Mouse (Mus musculus): ENCODE measurements around the gene Plekhb2. TPM values are rescaled to one million over a fixed set of nuclear protein-coding genes. Genes with fewer than 3 reads are reported as not detected.

Gene Plekhb2
- 18.0 and 19.5 TPM in 2 replicates for polyA plus RNA-seq (2014; fragmentation: Nextera tagmentation; extraction: Ambion mirVana)

DNA sequence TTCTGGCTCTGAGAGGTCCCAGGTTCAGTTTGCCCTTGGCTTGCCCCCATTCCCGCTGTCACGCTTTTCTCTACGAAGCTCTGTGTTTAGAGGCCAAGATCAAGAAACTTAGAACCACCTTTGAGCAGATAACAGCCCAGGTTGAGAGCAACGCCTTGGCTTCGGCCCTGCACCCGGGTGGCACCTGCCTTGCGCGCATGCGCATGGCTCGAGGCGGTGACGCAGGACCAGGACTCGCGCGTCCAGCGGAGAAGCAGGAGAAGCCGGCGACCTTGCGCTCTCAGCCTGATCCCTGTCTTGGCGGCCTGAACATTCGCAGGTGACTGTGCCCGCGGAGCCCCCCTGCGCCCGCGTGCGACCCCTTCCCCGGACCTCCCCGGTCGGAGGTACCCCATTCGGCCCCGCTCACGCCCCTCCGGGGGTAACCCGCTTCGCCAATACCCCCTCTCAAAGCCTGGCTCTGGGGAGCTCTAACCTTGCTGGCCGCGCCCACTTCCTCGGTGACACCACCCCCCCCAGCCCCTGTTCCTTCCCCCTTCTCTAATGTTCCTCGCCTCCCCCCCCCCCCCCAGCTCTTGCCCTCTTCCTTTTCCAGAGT is at the start of gene Plekhb2:
Gene Plekhb2 (plus strand): TSS at position 232 of the 598 bp plus-strand sequence.
- Histone ChIP-seq H3K27me3 (replicated peaks; ENCODE audit: control insufficient read depth, insufficient read depth, low read length) (no peaks in the 10 kb centered on the region), H3K9ac (ENCODE audit: low read depth, low read length) (peak within 1 kb of the TSS; percentile 82), H3K4me1 (replicated peaks; ENCODE audit: control insufficient read depth, insufficient read depth, low read length) (0 out of 2 replicates have a peak, but pooled peaks cover 2% of the 10 kb centered on the region), H3K36me3 (ENCODE audit: control insufficient read depth, insufficient read depth, low read length) (no peaks in the 10 kb centered on the region), H3K4me3 (ENCODE audit: low read depth, low read length) (peak within 1 kb of the TSS; percentile 63), H3K9me3 (ENCODE audit: control insufficient read depth, low read length) (no peaks in the 10 kb centered on the region), H3K4me2 (peak within 1 kb of the TSS; percentile 86), H3K27ac (ENCODE audit: low read depth, low read length) (no peak within 1 kb of the TSS; the same call in 1 of the 2 replicates)
- under 1% methylated on average over 38 of the region's 40 CpGs for WGBS
- peak; percentile 87 for ATAC-seq (replicated peaks; ENCODE audit: low FRiP score)
- DNase-seq (ENCODE audit: low spot score) = peak; percentile 81

DNA sequence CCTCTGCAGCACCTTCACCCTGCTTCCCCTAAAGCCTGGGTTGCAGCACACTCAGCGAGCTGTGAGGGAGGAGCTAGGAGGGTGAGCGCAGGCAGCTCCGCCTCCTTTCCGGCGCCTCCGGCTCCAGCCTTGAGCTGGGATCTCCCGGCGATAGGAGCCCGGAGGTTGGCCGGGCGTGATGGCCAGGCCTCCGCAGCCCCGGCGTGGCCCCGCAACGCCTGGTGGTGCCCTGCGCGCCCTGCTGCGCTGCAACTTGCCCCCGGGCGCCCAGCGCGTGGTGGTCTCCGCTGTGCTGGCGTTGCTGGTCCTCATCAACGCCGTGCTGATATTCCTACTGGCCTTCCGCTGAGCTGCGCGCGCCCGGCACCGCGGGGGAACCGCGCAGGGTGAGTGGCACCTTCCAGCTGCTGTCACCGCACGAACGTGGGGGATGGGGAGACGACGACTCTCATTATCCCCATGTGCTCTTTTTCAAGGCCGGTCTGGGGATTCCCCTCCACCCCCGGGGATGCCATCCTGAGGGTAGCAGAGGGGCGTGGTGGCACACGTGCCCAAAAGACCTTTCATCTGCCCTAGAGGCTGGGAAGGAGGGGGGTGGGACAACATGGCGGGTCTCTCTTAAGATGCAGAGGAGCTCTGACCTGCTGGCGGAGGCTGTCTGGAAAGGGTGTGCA is 48.0 kb upstream of the Plekhb2 start:
- under 1% methylated on average over 47 of the region's 47 CpGs for WGBS
- Histone ChIP-seq H3K27me3 (replicated peaks; ENCODE audit: control insufficient read depth, insufficient read depth, low read length) (no peaks in the 10 kb centered on the region), H3K9ac (ENCODE audit: low read depth, low read length) (peak overlapping the region; percentile 44), H3K4me2 (peak overlapping the region; percentile 92), H3K4me3 (ENCODE audit: low read depth, low read length) (peak overlapping the region; percentile 65), H3K9me3 (ENCODE audit: control insufficient read depth, low read length) (no peaks in the 10 kb centered on the region), H3K27ac (ENCODE audit: low read depth, low read length) (no peak overlapping the region), H3K4me1 (replicated peaks; ENCODE audit: control insufficient read depth, insufficient read depth, low read length) (0 out of 2 replicates have a peak, but pooled peaks cover 3% of the 10 kb centered on the region), H3K36me3 (ENCODE audit: control insufficient read depth, insufficient read depth, low read length) (no peaks in the 10 kb centered on the region)
- peak; percentile 85 for ATAC-seq (replicated peaks; ENCODE audit: low FRiP score)
- peak; percentile 69 for DNase-seq (ENCODE audit: low spot score)

DNA sequence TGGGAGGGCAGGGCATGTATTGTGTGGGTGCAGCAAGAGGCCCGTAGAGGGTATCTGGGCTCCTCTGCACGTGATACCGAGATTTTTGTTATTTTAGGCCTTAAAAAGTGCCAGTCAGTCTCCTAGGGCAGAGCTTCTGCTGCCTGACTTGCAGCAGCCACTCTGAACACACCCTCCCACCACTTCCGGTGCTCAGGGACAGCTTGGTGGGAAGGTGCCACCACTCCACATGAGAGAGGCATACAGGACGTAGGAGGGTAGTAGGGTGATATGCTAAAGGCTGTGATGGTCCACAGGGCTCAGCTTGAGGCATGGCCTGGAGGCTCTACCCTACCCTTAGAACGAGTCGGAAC is 47.5 kb upstream of the Plekhb2 start:
- no peaks in the 10 kb centered on the region for H3K36me3 ChIP-seq (ENCODE audit: control insufficient read depth, insufficient read depth, low read length)
- no peaks in the 10 kb centered on the region for H3K9me3 ChIP-seq (ENCODE audit: control insufficient read depth, low read length)
- H3K27me3 ChIP-seq (replicated peaks; ENCODE audit: control insufficient read depth, insufficient read depth, low read length) = no peaks in the 10 kb centered on the region
- 30% methylated on average over 7 of the region's 7 CpGs for WGBS
- 0 out of 2 replicates have a peak, but pooled peaks cover 3% of the 10 kb centered on the region for H3K4me1 ChIP-seq (replicated peaks; ENCODE audit: control insufficient read depth, insufficient read depth, low read length)
- H3K4me2 ChIP-seq = peak overlapping the region; percentile 92
- H3K27ac ChIP-seq (ENCODE audit: low read depth, low read length) = no peak overlapping the region
- no peak overlapping the region for H3K9ac ChIP-seq (ENCODE audit: low read depth, low read length)
- no peak for DNase-seq (ENCODE audit: low spot score)
- ATAC-seq (replicated peaks; ENCODE audit: low FRiP score) = peak; percentile 17; the same call in 1 of the 2 replicates
- H3K4me3 ChIP-seq (ENCODE audit: low read depth, low read length) = peak overlapping the region; percentile 65

DNA sequence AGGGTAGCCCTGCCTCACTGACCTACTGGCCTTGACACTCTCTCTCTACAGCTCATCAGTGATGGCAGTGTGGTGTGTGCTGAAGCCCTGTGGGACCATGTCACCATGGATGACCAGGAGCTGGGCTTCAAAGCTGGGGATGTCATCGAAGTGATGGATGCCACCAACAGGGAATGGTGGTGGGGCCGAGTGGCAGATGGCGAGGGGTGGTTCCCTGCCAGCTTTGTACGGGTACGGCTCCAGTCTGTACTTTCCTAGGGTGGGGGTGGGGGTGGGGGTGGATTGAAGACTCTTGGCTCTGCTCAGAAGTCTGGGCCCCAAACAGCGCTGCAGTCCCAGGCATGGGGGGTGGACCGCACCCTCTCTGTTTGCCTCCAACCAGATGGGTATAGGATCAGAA is 44.9 kb upstream of the Plekhb2 start:
- no peak overlapping the region for H3K4me3 ChIP-seq (ENCODE audit: low read depth, low read length)
- H3K9ac ChIP-seq (ENCODE audit: low read depth, low read length) = no peak overlapping the region
- DNase-seq (ENCODE audit: low spot score) (no peak), ATAC-seq (replicated peaks; ENCODE audit: low FRiP score) (no peak)
- H3K36me3 ChIP-seq (ENCODE audit: control insufficient read depth, insufficient read depth, low read length) = peaks cover 2% of the 10 kb centered on the region; the same call in 1 of the 2 replicates
- H3K9me3 ChIP-seq (ENCODE audit: control insufficient read depth, low read length) = no peaks in the 10 kb centered on the region
- WGBS = 89% methylated on average over 7 of the region's 7 CpGs
- H3K27ac ChIP-seq (ENCODE audit: low read depth, low read length) = no peak overlapping the region
- no peak overlapping the region for H3K4me2 ChIP-seq
- H3K27me3 ChIP-seq (replicated peaks; ENCODE audit: control insufficient read depth, insufficient read depth, low read length) = no peaks in the 10 kb centered on the region
- 0 out of 2 replicates have a peak, but pooled peaks cover 3% of the 10 kb centered on the region for H3K4me1 ChIP-seq (replicated peaks; ENCODE audit: control insufficient read depth, insufficient read depth, low read length)

DNA sequence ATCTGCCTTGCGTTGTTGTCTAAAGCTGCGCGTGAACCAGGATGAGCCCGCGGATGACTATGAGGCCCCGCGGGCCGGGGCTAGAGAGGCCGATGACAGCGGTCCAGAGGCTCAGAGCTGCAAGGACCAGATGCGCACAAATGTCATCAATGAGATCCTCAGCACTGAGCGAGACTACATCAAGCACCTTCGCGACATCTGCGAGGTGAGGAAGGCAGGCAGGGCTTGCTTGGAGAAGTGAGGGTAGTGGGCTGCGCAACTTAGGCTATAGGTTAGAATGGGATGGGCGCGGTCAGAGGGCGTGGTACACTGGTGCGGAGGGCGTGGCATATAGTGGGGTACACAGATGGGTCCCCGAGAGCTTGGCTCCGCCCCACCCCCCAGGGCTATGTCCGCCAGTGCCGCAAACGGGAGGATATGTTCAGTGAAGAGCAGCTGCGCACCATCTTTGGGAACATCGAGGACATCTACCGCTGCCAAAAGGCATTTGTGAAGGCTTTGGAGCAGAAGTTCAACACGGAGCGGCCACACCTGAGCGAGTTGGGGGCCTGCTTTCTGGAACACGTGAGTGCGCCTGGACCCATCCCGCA is 43.8 kb upstream of the Plekhb2 start:
- Histone ChIP-seq H3K27me3 (replicated peaks; ENCODE audit: control insufficient read depth, insufficient read depth, low read length) (no peaks in the 10 kb centered on the region), H3K27ac (ENCODE audit: low read depth, low read length) (no peak overlapping the region), H3K36me3 (ENCODE audit: control insufficient read depth, insufficient read depth, low read length) (peaks cover 5% of the 10 kb centered on the region; the same call in 1 of the 2 replicates), H3K4me1 (replicated peaks; ENCODE audit: control insufficient read depth, insufficient read depth, low read length) (0 out of 2 replicates have a peak, but pooled peaks cover 3% of the 10 kb centered on the region), H3K9me3 (ENCODE audit: control insufficient read depth, low read length) (no peaks in the 10 kb centered on the region), H3K4me2 (no peak overlapping the region), H3K9ac (ENCODE audit: low read depth, low read length) (no peak overlapping the region), H3K4me3 (ENCODE audit: low read depth, low read length) (no peak overlapping the region)
- ATAC-seq (replicated peaks; ENCODE audit: low FRiP score) (no peak), DNase-seq (ENCODE audit: low spot score) (no peak)
- WGBS = 30% methylated on average over 35 of the region's 35 CpGs

DNA sequence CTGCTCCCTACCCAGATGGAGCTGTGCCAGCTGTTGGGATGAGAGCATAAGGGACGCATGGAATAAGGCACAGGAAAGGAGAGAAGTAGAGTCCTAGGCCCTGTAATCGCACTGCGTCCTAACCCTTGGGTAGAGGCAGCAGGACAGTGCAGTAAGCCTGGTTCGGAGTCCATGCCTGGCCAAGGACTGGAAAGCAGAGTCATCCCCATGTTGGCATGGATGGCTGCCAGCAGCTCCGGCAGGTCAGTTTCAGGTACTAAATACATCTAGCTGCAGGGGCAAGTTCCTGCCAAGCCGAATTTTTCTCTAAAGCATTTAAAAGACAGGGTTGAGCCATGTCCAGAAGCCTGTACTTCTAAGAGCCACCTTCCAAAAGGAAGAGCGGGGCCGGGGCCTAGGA is 41.3 kb upstream of the Plekhb2 start:
- Histone ChIP-seq H3K36me3 (ENCODE audit: control insufficient read depth, insufficient read depth, low read length) (peaks cover 14% of the 10 kb centered on the region; the same call in 1 of the 2 replicates), H3K4me3 (ENCODE audit: low read depth, low read length) (no peak overlapping the region), H3K9me3 (ENCODE audit: control insufficient read depth, low read length) (no peaks in the 10 kb centered on the region), H3K4me1 (replicated peaks; ENCODE audit: control insufficient read depth, insufficient read depth, low read length) (no peaks in the 10 kb centered on the region), H3K27ac (ENCODE audit: low read depth, low read length) (no peak overlapping the region), H3K27me3 (replicated peaks; ENCODE audit: control insufficient read depth, insufficient read depth, low read length) (no peaks in the 10 kb centered on the region), H3K4me2 (no peak overlapping the region), H3K9ac (ENCODE audit: low read depth, low read length) (no peak overlapping the region)
- ATAC-seq (replicated peaks; ENCODE audit: low FRiP score) (no peak), DNase-seq (ENCODE audit: low spot score) (no peak)
- 91% methylated on average over 8 of the region's 8 CpGs for whole genome bisulfite sequencing

DNA sequence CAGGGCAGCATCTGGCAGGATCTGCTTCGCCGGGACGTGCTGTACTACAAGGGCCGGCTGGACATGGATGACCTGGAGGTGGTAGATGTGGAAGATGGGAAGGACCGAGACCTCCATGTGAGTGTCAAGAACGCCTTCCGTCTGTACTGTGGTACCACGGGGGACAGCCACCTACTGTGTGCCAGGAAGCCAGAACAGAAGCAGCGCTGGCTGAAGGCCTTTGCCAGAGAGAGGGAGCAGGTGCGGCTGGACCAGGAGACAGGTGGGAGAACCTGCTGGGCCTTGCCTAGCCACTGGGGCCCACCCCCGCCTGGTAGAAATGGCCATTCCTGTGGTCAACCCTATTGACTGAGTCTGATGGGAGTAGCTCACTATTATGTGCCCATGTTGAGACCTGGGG is 39.5 kb upstream of the Plekhb2 start:
- WGBS = 93% methylated on average over 11 of the region's 11 CpGs
- H3K9ac ChIP-seq (ENCODE audit: low read depth, low read length) = no peak overlapping the region
- H3K4me2 ChIP-seq = no peak overlapping the region
- H3K4me3 ChIP-seq (ENCODE audit: low read depth, low read length) = no peak overlapping the region
- H3K27me3 ChIP-seq (replicated peaks; ENCODE audit: control insufficient read depth, insufficient read depth, low read length) = no peaks in the 10 kb centered on the region
- H3K27ac ChIP-seq (ENCODE audit: low read depth, low read length) = no peak overlapping the region; the same call in 1 of the 2 replicates
- DNase-seq (ENCODE audit: low spot score) (no peak), ATAC-seq (replicated peaks; ENCODE audit: low FRiP score) (no peak)
- no peaks in the 10 kb centered on the region for H3K9me3 ChIP-seq (ENCODE audit: control insufficient read depth, low read length)
- peaks cover 20% of the 10 kb centered on the region; the same call in 1 of the 2 replicates for H3K36me3 ChIP-seq (ENCODE audit: control insufficient read depth, insufficient read depth, low read length)
- no peaks in the 10 kb centered on the region for H3K4me1 ChIP-seq (replicated peaks; ENCODE audit: control insufficient read depth, insufficient read depth, low read length)

DNA sequence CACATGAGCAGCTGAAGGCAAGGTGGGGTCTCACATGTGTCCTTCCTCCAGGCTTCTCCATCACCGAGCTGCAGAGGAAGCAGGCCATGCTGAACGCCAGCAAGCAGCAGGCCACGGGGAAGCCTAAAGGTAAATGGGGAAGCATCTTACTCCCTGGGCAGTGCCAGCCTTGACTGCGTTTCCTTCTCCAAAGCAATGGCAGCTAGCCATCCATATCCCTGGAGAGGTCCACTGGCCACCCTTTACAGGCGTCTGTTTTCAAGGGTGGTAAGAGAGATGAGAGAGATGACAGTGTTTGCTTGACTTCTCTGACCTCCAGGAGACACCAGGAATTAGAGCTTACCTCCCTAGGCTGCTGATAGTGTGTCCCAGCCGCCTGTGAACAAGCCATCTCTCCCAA is 38.7 kb upstream of the Plekhb2 start:
- H3K4me2 ChIP-seq = no peak overlapping the region
- 77% methylated on average over 6 of the region's 6 CpGs for WGBS
- no peak overlapping the region for H3K9ac ChIP-seq (ENCODE audit: low read depth, low read length)
- H3K27me3 ChIP-seq (replicated peaks; ENCODE audit: control insufficient read depth, insufficient read depth, low read length) = no peaks in the 10 kb centered on the region
- no peak overlapping the region for H3K4me3 ChIP-seq (ENCODE audit: low read depth, low read length)
- peaks cover 23% of the 10 kb centered on the region; the same call in 1 of the 2 replicates for H3K36me3 ChIP-seq (ENCODE audit: control insufficient read depth, insufficient read depth, low read length)
- H3K27ac ChIP-seq (ENCODE audit: low read depth, low read length) = no peak overlapping the region
- H3K4me1 ChIP-seq (replicated peaks; ENCODE audit: control insufficient read depth, insufficient read depth, low read length) = no peaks in the 10 kb centered on the region
- no peaks in the 10 kb centered on the region for H3K9me3 ChIP-seq (ENCODE audit: control insufficient read depth, low read length)
- DNase-seq (ENCODE audit: low spot score) (no peak), ATAC-seq (replicated peaks; ENCODE audit: low FRiP score) (no peak)
